Mouse (Mus musculus) small intestine, adult 2 months (tissue): ENCODE measurements around the gene Dnajc28.
A peak's percentile ranks its signal among the peaks of the same experiment; 100 is the strongest.

ENCODE experiments used
- CTCF ChIP-seq: fragments of 200-500 bp; IDR thresholded peaks from 2 replicates; pipeline ENCODE4 v1.5.1; 2012; ENCODE audit warnings: low read depth, mild to moderate bottlenecking, control low read depth, inconsistent platforms, low read length, moderate library complexity, mixed read lengths; ENCODE audit not compliant: insufficient replicate concordance, insufficient read length; ENCODE audit errors: extremely low read depth
- POLR2A ChIP-seq: fragments of 200-500 bp; IDR thresholded peaks from 2 replicates; pipeline ENCODE4 v1.6.1; 2012; ENCODE audit warnings: low read depth, mild to moderate bottlenecking, control low read depth, inconsistent platforms, low read length, moderate library complexity

DNA sequence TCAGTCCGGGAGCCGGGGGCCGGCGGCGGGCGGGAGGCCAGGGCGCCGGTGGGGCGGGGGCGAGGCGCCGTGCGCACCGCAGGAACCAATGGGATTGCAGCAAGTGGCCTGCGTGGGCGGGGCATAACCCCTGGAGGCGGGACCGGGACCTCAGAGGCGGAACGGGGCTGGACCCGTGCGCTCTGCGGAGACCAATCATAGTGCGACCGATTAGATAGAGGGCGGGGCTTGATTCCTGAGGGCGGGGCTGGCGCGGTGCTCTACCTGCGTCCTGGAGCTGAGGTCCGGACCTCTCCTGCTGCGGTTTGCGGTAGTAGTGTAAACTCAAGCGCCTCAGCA lies 21.2 kb downstream of the Dnajc28 start, which contains the start of gene Tmem50b:
- TF ChIP-seq CTCF: no peak
- peak; percentile 80; the same call in 1 of the 2 replicates for TF ChIP-seq POLR2A
